Mouse (Mus musculus) midbrain, embryonic 14.5 days (tissue): ENCODE results near the gene Ncapd2. TPM values are rescaled to one million over a fixed set of nuclear protein-coding genes. Genes with fewer than 3 reads are reported as not detected.
A peak's percentile ranks its signal among the peaks of the same experiment; 100 is the strongest.
"Not testable (repeated sequence)": the region's sequence is repeated elsewhere in the genome, so short reads cannot be mapped to it uniquely, and the experiment has no call there.

Source experiments
- ATAC-seq: fragments of 200-750 bp; cut with Nextera tagmentation; 2 replicates; pipeline ENCODE4 v1.8.0; 2017; ENCODE audit warnings: moderate number of reproducible peaks, moderate library complexity; ENCODE audit not compliant: low FRiP score, low TSS enrichment
- DNase-seq: peaks from one replicate; pipeline ENCODE4 v3.0.0-alpha.2; 2015
- H3K27ac ChIP-seq: fragments of 300-500 bp; sonication (generic); replicated peaks from 2 replicates; pipeline ENCODE4 v1.5.1; 2014; ENCODE audit warnings: mild to moderate bottlenecking, low read depth, low read length, moderate library complexity
- H3K27me3 ChIP-seq: fragments of 300-500 bp; sonication (generic); 2 replicates; pipeline ENCODE4 v1.6.1; 2014; ENCODE audit warnings: low read length, control low read depth, mixed read lengths; ENCODE audit not compliant: control insufficient read depth, insufficient read depth
- H3K36me3 ChIP-seq: fragments of 300-500 bp; sonication (generic); 2 replicates; pipeline ENCODE4 v1.6.1; 2014; ENCODE audit warnings: low read length, control low read depth; ENCODE audit not compliant: control insufficient read depth, insufficient read depth
- H3K4me1 ChIP-seq: fragments of 300-500 bp; sonication (generic); 2 replicates; pipeline ENCODE4 v1.6.1; 2014; ENCODE audit warnings: mild to moderate bottlenecking, antibody characterized with exemption, low read length, control low read depth; ENCODE audit not compliant: control insufficient read depth, insufficient read depth
- H3K4me2 ChIP-seq: fragments of 300-500 bp; sonication (generic); 2 replicates; pipeline ENCODE4 v1.6.1; 2014; ENCODE audit warnings: mild to moderate bottlenecking, low read length, moderate library complexity
- H3K4me3 ChIP-seq: fragments of 300-500 bp; sonication (generic); replicated peaks from 2 replicates; pipeline ENCODE4 v1.5.1; 2014; ENCODE audit warnings: low read depth, low read length
- H3K9ac ChIP-seq: fragments of 300-500 bp; sonication (generic); replicated peaks from 2 replicates; pipeline ENCODE4 v1.6.1; 2014; ENCODE audit warnings: mild to moderate bottlenecking, low read length, moderate library complexity
- H3K9me3 ChIP-seq: fragments of 300-500 bp; sonication (generic); 2 replicates; pipeline ENCODE4 v1.6.1; 2016; ENCODE audit warnings: low read length, control low read depth, mixed read lengths; ENCODE audit not compliant: control insufficient read depth
- WGBS: fragments of 180-500 bp; shearing (Covaris S2); extraction: QIAGEN DNeasy Blood & Tissue Kit; methylation state at CpG from one replicate; pipeline ENCODE4 v1.1.7; 2014; 5-methylcytosine and 5-hydroxymethylcytosine counted together
- polyA plus RNA-seq: library from polyadenylated mRNA; unstranded; fragments of >200 nt; fragmentation: Nextera tagmentation; extraction: Ambion mirVana; gene quantifications from 2 replicates; pipeline ENCODE4 v1.2.1, GENCODE M21; 2014

Gene Ncapd2
- polyA plus RNA-seq, 1 experiment from 2014 or later: 50.3 TPM

DNA sequence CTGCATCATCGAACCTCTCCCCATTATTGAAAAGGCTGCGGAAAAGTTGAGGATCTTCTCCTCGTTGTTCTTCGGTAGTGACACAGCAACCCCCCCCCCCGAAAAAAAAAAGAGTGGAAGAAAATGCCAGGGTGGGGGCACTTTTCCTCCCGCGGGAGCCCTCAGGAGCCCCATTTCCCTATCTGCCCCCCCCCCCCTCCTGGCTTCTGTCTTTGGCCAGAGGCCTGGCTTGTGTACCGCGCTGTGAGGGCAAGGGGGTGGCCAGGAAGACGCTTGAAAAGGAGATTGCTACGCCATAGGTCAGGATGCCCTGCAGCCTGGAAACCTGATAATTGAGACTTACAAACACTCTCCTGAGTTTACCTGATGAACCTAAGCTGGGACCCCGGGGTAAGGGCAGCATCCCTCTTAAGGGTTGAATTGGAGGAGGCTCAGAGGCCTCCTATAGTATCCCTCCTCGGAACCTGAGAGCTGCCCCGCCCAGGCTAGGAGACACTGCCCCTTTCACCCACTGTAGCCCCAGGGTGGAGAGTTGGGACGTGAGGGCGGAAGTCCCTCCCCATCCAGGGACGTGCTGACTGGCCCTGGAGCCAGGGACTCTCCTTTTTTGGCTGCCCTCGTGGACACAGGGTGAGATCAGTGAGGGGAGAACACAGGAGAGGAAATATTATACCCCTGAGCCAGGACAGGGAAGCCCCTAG is 25.3 kb downstream of the Ncapd2 start, which contains the start of gene Gapdh:
TSS of gene Gapdh (minus strand) at position 417 of the 701 bp plus-strand sequence.
- no peaks in the 10 kb centered on the region for H3K27me3 ChIP-seq
- H3K4me1 ChIP-seq: peaks cover 27% of the 10 kb centered on the region
- peaks cover 61% of the 10 kb centered on the region for H3K36me3 ChIP-seq
- H3K4me3 ChIP-seq: peak within 1 kb of the TSS; percentile 80
- peak; percentile 69 for DNase-seq
- H3K9me3 ChIP-seq: no peaks in the 10 kb centered on the region
- H3K9ac ChIP-seq: peak within 1 kb of the TSS; percentile 91
- WGBS: 1% methylated on average over 18 of the region's 18 CpGs
- H3K27ac ChIP-seq: peak within 1 kb of the TSS; percentile 89
- H3K4me2 ChIP-seq: peak within 1 kb of the TSS; percentile 79
- no peak for ATAC-seq

DNA sequence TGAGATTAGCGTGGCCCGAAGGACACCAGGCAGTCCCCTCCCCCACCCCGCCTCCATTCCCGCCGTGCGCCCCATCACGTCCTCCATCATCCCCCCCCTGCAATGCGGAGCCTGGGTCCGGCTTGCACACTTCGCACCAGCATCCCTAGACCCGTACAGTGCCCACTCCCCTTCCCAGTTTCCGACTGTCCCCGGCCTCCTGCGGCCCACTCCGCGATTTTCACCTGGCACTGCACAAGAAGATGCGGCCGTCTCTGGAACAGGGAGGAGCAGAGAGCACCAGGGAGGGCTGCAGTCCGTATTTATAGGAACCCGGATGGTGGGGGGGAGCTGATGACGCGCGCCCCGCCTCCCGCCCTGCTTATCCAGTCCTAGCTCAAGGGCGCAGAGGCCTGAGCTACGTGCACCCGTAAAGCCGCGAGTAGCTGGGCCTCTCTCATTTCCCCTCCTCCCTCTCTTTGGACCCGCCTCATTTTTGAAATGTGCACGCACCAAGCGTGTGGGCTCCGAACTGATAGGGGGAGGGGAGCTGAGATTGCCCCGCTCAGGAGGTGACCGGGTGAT is 26.1 kb downstream of the Ncapd2 start:
- peak; percentile 91 for ATAC-seq
- peak overlapping the region; percentile 79 for H3K4me2 ChIP-seq
- H3K9me3 ChIP-seq: no peaks in the 10 kb centered on the region
- peak overlapping the region; percentile 89 for H3K27ac ChIP-seq
- peak overlapping the region; percentile 80 for H3K4me3 ChIP-seq
- peak overlapping the region; percentile 91 for H3K9ac ChIP-seq
- no peaks in the 10 kb centered on the region for H3K27me3 ChIP-seq
- WGBS: under 1% methylated on average over 36 of the region's 36 CpGs
- H3K4me1 ChIP-seq: peaks cover 27% of the 10 kb centered on the region
- DNase-seq: peak; percentile 97
- peaks cover 61% of the 10 kb centered on the region for H3K36me3 ChIP-seq

- Histone ChIP-seq H3K4me2 (peak overlapping the region; percentile 79), H3K9ac (peak overlapping the region; percentile 91), H3K36me3 (peaks cover 61% of the 10 kb centered on the region), H3K27me3 (no peaks in the 10 kb centered on the region), H3K4me3 (peak overlapping the region; percentile 80), H3K27ac (peak overlapping the region; percentile 89), H3K9me3 (no peaks in the 10 kb centered on the region), H3K4me1 (peaks cover 27% of the 10 kb centered on the region)
- under 1% methylated on average over 38 of the region's 39 CpGs for WGBS
- DNase-seq (peak; percentile 87), ATAC-seq (peak; percentile 43)
Observed at GRCm38 (mm10) chr6:125164672-125165327, 26.7 kb downstream of the Ncapd2 start.

- WGBS: 4% methylated on average over 20 of the region's 20 CpGs
- H3K27me3 ChIP-seq: no peaks in the 10 kb centered on the region
- H3K4me1 ChIP-seq: peaks cover 27% of the 10 kb centered on the region
- H3K9ac ChIP-seq: peak overlapping the region; percentile 91
- peak overlapping the region; percentile 80 for H3K4me3 ChIP-seq
- ATAC-seq: no peak
- H3K9me3 ChIP-seq: no peaks in the 10 kb centered on the region
- DNase-seq: peak; percentile 57
- H3K4me2 ChIP-seq: peak overlapping the region; percentile 79
- H3K27ac ChIP-seq: peak overlapping the region; percentile 89
- H3K36me3 ChIP-seq: peaks cover 61% of the 10 kb centered on the region
Observed at GRCm38 (mm10) chr6:125163801-125164657, 27.5 kb downstream of the Ncapd2 start.

DNA sequence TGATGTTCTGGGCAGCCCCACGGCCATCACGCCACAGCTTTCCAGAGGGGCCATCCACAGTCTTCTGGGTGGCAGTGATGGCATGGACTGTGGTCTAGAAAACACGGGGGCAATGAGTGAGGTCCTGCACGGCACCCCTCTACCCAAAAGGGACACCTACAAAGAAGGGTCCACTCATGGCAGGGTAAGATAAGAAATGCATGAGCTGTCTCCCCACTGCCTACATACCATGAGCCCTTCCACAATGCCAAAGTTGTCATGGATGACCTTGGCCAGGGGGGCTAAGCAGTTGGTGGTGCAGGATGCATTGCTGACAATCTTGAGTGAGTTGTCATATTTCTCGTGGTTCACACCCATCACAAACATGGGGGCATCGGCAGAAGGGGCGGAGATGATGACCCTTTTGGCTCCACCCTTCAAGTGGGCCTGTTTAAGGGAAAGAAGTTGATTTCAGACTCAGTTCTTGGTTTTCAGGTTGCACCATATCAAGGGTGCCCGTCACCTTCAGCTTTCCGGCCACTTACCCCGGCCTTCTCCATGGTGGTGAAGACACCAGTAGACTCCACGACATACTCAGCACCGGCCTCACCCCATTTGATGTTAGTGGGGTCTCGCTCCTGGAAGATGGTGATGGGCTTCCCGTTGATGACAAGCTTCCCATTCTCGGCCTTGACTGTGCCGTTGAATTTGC is 28.7 kb downstream of the Ncapd2 start:
- H3K4me3 ChIP-seq, H3K27ac ChIP-seq, H3K9ac ChIP-seq, H3K9me3 ChIP-seq, ATAC-seq, DNase-seq, H3K4me2 ChIP-seq, H3K27me3 ChIP-seq: not testable (repeated sequence)
- Histone ChIP-seq H3K4me1 (peaks cover 27% of the 10 kb centered on the region), H3K36me3 (peaks cover 56% of the 10 kb centered on the region)
- WGBS: 73% methylated on average over 12 of the region's 16 CpGs

- not testable (repeated sequence) for H3K9me3 ChIP-seq, H3K27me3 ChIP-seq, H3K4me2 ChIP-seq, ATAC-seq, H3K9ac ChIP-seq, H3K27ac ChIP-seq, H3K4me3 ChIP-seq
- WGBS: 1% methylated on average over 3 of the region's 5 CpGs
- H3K4me1 ChIP-seq: peaks cover 23% of the 10 kb centered on the region
- peaks cover 51% of the 10 kb centered on the region for H3K36me3 ChIP-seq
- peak; percentile 84 for DNase-seq
Observed at GRCm38 (mm10) chr6:125161971-125162370, 29.5 kb downstream of the Ncapd2 start.

DNA sequence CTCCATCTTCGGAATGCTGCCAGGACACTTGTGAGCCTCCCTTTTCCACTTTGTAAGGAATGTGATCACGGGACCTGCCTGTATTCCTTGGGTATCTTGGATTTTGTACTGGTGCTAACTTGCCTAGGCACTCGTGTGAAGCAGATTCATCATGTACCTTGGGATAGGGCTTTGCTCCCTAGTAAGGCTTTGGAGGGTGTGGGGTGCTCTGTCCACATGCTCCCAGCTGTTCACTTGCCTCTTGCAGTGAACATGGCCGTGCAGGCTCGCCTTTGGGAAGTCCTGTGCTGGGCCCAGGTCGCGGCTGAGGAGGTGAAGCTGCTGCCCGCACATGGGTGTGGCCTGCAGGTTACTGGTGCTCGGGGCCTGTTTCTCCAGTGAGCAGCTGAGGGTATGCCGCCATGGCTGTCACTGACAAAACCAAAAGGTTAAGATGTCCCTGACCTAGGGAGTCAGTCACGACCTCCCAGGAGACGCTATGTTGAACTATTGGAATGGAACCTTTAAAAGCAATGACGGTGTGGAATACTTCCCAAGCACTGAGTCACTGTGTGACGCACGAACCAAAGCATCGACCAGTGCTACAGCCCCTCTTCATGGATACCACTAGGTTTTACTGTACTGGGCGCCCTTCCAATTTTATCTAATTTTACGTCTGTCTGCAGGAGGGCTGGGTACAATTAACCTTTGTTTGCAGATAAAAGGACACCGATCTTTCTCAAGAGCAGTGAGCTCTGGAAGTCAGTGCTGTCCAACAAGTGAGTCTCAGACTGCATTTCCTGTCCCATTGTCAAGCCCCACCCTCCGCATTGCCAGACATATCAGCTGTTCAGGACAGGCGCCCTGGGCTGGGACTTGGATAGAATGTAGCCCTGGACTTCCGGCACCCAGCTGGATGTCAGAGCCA is 30.4 kb downstream of the Ncapd2 start:
- ATAC-seq (no peak), DNase-seq (no peak)
- Histone ChIP-seq H3K4me1 (peaks cover 14% of the 10 kb centered on the region), H3K36me3 (peaks cover 53% of the 10 kb centered on the region), H3K4me3 (no peak overlapping the region), H3K27ac (no peak overlapping the region), H3K9me3 (no peaks in the 10 kb centered on the region), H3K9ac (no peak overlapping the region), H3K4me2 (no peak overlapping the region), H3K27me3 (no peaks in the 10 kb centered on the region)
- 17% methylated on average over 22 of the region's 22 CpGs for WGBS
